Mouse (Mus musculus) midbrain, embryonic 11.5 days (tissue): ENCODE measurements around the gene Gm20458. TPM values are rescaled to one million over a fixed set of nuclear protein-coding genes. Genes with fewer than 3 reads are reported as not detected.

Source experiments
- ATAC-seq: fragments of 200-750 bp; cut with Nextera tagmentation; 2 replicates; pipeline ENCODE4 v1.8.0; 2017; ENCODE audit warnings: moderate TSS enrichment, moderate library complexity; ENCODE audit not compliant: low FRiP score
- DNase-seq: peaks from one replicate; pipeline ENCODE4 v3.0.0; 2015; ENCODE audit warnings: low spot score; ENCODE audit errors: missing footprints
- H3K27ac ChIP-seq: fragments of 300-500 bp; sonication (generic); 2 replicates; pipeline ENCODE4 v1.5.1; 2014; ENCODE audit warnings: low read depth, low read length
- H3K27me3 ChIP-seq: fragments of 300-500 bp; sonication (generic); 2 replicates; pipeline ENCODE4 v1.6.1; 2014; ENCODE audit warnings: mild to moderate bottlenecking, low read length, moderate library complexity, mixed read lengths; ENCODE audit not compliant: control insufficient read depth, insufficient read depth
- H3K36me3 ChIP-seq: fragments of 300-500 bp; sonication (generic); 2 replicates; pipeline ENCODE4 v1.6.1; 2014; ENCODE audit warnings: mild to moderate bottlenecking, low read length, moderate library complexity, mixed read lengths; ENCODE audit not compliant: control insufficient read depth, insufficient read depth
- H3K4me1 ChIP-seq: fragments of 300-500 bp; sonication (generic); 2 replicates; pipeline ENCODE4 v1.6.1; 2014; ENCODE audit warnings: low read length; ENCODE audit not compliant: control insufficient read depth, insufficient read depth
- H3K4me2 ChIP-seq: fragments of 300-500 bp; sonication (generic); 2 replicates; pipeline ENCODE4 v1.6.1; 2014; ENCODE audit warnings: mild to moderate bottlenecking, moderate library complexity
- H3K4me3 ChIP-seq: fragments of 300-500 bp; sonication (generic); 2 replicates; pipeline ENCODE4 v1.5.1; 2014; ENCODE audit warnings: low read depth, low read length
- H3K9ac ChIP-seq: fragments of 300-500 bp; sonication (generic); 2 replicates; pipeline ENCODE4 v1.6.1; 2014; ENCODE audit warnings: low read length
- H3K9me3 ChIP-seq: fragments of 300-500 bp; sonication (generic); 2 replicates; pipeline ENCODE4 v1.6.1; 2016; ENCODE audit warnings: low read length; ENCODE audit not compliant: control insufficient read depth
- WGBS: fragments of 180-500 bp; shearing (Covaris S2); extraction: QIAGEN DNeasy Blood & Tissue Kit; methylation state at CpG from one replicate; pipeline ENCODE4 v1.1.7; 2014; 5-methylcytosine and 5-hydroxymethylcytosine counted together
- polyA plus RNA-seq: library from polyadenylated mRNA; unstranded; fragments of >200 nt; fragmentation: Nextera tagmentation; extraction: Ambion mirVana; gene quantifications from 2 replicates; pipeline ENCODE4 v1.2.1, GENCODE M21; 2014

Gm20458 gene
- polyA plus RNA-seq, 1 experiment from 2014 or later, result 5.0 TPM

DNA sequence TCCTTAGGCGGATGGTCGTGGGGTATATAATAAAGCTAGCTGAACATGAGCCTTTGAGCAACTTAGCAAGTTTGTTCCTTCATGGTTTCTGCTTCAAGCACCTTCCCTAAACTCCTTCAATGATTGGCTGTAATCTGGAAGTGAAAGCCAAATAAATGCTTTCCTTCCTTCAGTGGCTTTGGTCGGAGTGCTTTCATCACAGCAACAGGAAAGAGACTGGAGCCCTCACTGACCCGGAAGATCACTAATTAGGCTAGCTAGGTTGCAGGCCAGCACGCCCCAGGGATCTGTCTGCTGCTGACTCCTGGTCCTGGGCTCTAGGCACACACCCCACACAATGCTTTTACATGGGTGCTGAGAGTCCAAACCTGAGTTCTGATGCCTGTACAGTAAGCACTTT lies 67.8 kb downstream of the Gm20458 start:
- Histone ChIP-seq H3K4me3 (no peak overlapping the region), H3K4me2 (no peak overlapping the region), H3K27me3 (no peaks in the 10 kb centered on the region), H3K4me1 (no peaks in the 10 kb centered on the region), H3K36me3 (no peaks in the 10 kb centered on the region), H3K27ac (no peak overlapping the region), H3K9me3 (no peaks in the 10 kb centered on the region), H3K9ac (no peak overlapping the region)
- no peak for ATAC-seq
- no peak for DNase-seq
- WGBS, result 72% methylated on average over 5 of the region's 5 CpGs

DNA sequence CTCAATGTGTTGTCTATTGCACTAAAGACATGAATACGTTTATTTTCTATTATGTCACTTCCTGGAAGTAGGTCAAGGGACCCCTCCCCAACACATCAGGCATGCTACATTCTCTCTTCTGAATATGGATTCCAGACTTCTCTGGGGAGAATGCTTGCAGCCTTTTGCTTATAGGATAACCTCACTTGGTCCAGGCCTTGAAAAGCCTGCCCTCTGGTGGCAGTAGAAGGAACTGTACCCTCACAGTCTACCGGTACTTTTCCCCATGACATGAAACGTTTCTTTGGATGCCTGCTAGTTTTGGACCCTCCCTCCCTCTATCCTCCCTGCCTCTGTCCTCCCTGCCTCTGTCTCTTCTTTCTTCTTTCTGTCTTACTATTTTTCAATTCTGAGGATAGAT lies 70.4 kb downstream of the Gm20458 start:
- Histone ChIP-seq H3K4me1 (no peaks in the 10 kb centered on the region), H3K9me3 (no peaks in the 10 kb centered on the region), H3K4me3 (no peak overlapping the region), H3K36me3 (no peaks in the 10 kb centered on the region), H3K4me2 (no peak overlapping the region), H3K27ac (no peak overlapping the region), H3K9ac (no peak overlapping the region), H3K27me3 (no peaks in the 10 kb centered on the region)
- no peak for ATAC-seq
- peak; percentile 97 for DNase-seq
- 5% methylated on average over 3 of the region's 3 CpGs for WGBS

DNA sequence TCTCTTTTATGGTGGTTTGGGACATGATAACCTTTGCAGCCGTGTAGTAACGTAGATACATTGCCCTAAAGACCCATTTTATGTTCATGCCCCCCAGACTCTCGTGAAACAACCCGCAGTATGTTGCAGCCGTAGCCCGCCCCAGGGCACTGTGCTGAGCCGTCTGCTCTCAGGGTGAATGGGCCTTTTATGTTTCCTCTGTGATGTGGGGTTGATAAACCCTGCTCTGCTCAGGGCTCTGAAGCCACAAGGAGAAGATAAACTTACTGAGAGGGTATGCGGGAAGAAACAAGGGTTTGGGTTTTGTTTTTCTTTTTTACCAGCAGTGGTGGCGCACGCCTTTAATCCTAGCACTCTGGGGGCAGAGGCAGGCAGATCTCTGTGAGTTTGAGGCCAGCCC lies 73.5 kb downstream of the Gm20458 start:
- Histone ChIP-seq H3K4me3 (no peak overlapping the region), H3K9me3 (no peaks in the 10 kb centered on the region), H3K4me2 (no peak overlapping the region), H3K4me1 (no peaks in the 10 kb centered on the region), H3K27ac (no peak overlapping the region), H3K9ac (no peak overlapping the region), H3K36me3 (no peaks in the 10 kb centered on the region), H3K27me3 (no peaks in the 10 kb centered on the region)
- ATAC-seq (no peak), DNase-seq (no peak)
- WGBS, result 84% methylated on average over 10 of the region's 10 CpGs

GRCm38 (mm10) chr2:164537003-164537402 lies 76.2 kb downstream of the Gm20458 start:
- H3K27ac ChIP-seq, result no peak overlapping the region
- no peak for DNase-seq
- no peaks in the 10 kb centered on the region for H3K4me1 ChIP-seq
- no peaks in the 10 kb centered on the region for H3K36me3 ChIP-seq
- no peak overlapping the region for H3K4me3 ChIP-seq
- no peak overlapping the region for H3K4me2 ChIP-seq
- H3K9ac ChIP-seq, result no peak overlapping the region
- H3K27me3 ChIP-seq, result no peaks in the 10 kb centered on the region
- WGBS, result 89% methylated on average over 4 of the region's 4 CpGs
- no peak for ATAC-seq
- no peaks in the 10 kb centered on the region for H3K9me3 ChIP-seq

Other genes with a start within 250 kb of the Gm20458 start
- gene Wfdc15b, start 239.3 kb upstream of the Gm20458 start, polyA plus RNA-seq, result not detected in 2 replicates
- gene Svs2, start 222.5 kb upstream of the Gm20458 start, polyA plus RNA-seq, result not detected in 2 replicates
- not detected in 2 replicates for gene Svs3b, start 204.3 kb upstream of the Gm20458 start, polyA plus RNA-seq
- not detected in 2 replicates for gene Svs4, start 182.5 kb upstream of the Gm20458 start, polyA plus RNA-seq
- not detected in 2 replicates for gene Svs3a, start 171.7 kb upstream of the Gm20458 start, polyA plus RNA-seq
- gene Svs6, start 144.2 kb upstream of the Gm20458 start, polyA plus RNA-seq, result not detected in 2 replicates
- gene Svs5, start 128.2 kb upstream of the Gm20458 start, polyA plus RNA-seq, result not detected in 2 replicates
- 0.37 and 0.52 TPM in 2 replicates for gene Slpi, start 71.9 kb upstream of the Gm20458 start, polyA plus RNA-seq
- gene Rbpjl, start 57.8 kb upstream of the Gm20458 start, polyA plus RNA-seq, result not detected in 2 replicates
- 0.10 and 0.23 TPM in 2 replicates for gene Matn4, start 55.8 kb upstream of the Gm20458 start, polyA plus RNA-seq
- gene Sdc4, start 17.1 kb upstream of the Gm20458 start, polyA plus RNA-seq, result 9.7 and 9.9 TPM in 2 replicates
- gene Sys1, start 4.0 kb upstream of the Gm20458 start, polyA plus RNA-seq, result 62.0 and 63.6 TPM in 2 replicates
- gene Trp53tg5, start 12.8 kb downstream of the Gm20458 start, polyA plus RNA-seq, result not detected in 2 replicates
- gene Dbndd2, start 25.1 kb downstream of the Gm20458 start, polyA plus RNA-seq, result 3.1 and 3.4 TPM in 2 replicates
- gene Pigt, start 36.6 kb downstream of the Gm20458 start, polyA plus RNA-seq, result 48.1 and 51.9 TPM in 2 replicates
- gene Wfdc2, start 101.4 kb downstream of the Gm20458 start, polyA plus RNA-seq, result 15.4 and 21.7 TPM in 2 replicates
- not detected in 2 replicates for gene Spint3, start 112.5 kb downstream of the Gm20458 start, polyA plus RNA-seq
- gene Wfdc6a, start 124.5 kb downstream of the Gm20458 start, polyA plus RNA-seq, result not detected in 2 replicates
- gene Eppin, start 132.6 kb downstream of the Gm20458 start, polyA plus RNA-seq, result not detected in 2 replicates
- not detected in 2 replicates for gene Wfdc6b, start 152.6 kb downstream of the Gm20458 start, polyA plus RNA-seq
- not detected in 2 replicates for gene Wfdc8, start 152.7 kb downstream of the Gm20458 start, polyA plus RNA-seq
- gene Wfdc16, start 177.8 kb downstream of the Gm20458 start, polyA plus RNA-seq, result not detected in 2 replicates
- not detected in 2 replicates for gene Wfdc10, start 195.1 kb downstream of the Gm20458 start, polyA plus RNA-seq
- gene Wfdc9, start 195.6 kb downstream of the Gm20458 start, polyA plus RNA-seq, result not detected in 2 replicates
- not detected in 2 replicates for gene Wfdc11, start 213.1 kb downstream of the Gm20458 start, polyA plus RNA-seq
- 0.21 TPM in 1 of 2 replicates, not detected in the other for gene Wfdc13, start 224.1 kb downstream of the Gm20458 start, polyA plus RNA-seq
- not detected in 2 replicates for gene Spint4, start 237.5 kb downstream of the Gm20458 start, polyA plus RNA-seq